Mouse (Mus musculus) adrenal gland, adult 8-10 months (tissue): ENCODE data around the gene Itga5. TPM values are rescaled to one million over a fixed set of nuclear protein-coding genes. Genes with fewer than 3 reads are reported as not detected.
A peak's percentile ranks its signal among the peaks of the same experiment; 100 is the strongest.

Source experiments
- DNase-seq: peaks from one replicate; pipeline ENCODE4 v3.0.0; 2022
- total RNA-seq, 4 experiments: library from RNA; stranded (reverse); gene quantifications; 2 replicates each; pipeline ENCODE4 v1.2.4; 2022

Gene Itga5
- total RNA-seq, 4 experiments from 2014 or later, result 29.5 to 36.7 (median 34.0) TPM

DNA sequence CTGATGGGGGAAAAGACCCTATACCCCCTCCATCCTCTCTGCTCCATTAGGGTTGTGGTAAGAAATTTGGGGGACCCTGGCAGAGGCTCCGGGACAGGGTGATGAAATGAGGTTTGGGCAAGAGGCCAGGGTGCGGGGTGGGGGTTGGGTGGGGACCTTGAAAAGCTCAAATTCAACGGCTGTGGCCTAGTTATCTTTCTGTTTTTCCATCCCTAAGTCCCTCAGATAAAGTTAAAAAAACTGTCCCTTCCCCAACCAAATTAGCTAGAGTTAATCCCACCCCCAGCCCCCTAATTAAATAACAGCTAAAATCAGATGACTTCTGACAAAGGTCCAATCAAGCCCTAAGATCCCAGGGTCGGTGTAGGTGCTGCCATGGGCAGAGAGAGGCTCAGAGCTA lies 1.8 kb downstream of the Itga5 start:
- no peak for DNase-seq

DNA sequence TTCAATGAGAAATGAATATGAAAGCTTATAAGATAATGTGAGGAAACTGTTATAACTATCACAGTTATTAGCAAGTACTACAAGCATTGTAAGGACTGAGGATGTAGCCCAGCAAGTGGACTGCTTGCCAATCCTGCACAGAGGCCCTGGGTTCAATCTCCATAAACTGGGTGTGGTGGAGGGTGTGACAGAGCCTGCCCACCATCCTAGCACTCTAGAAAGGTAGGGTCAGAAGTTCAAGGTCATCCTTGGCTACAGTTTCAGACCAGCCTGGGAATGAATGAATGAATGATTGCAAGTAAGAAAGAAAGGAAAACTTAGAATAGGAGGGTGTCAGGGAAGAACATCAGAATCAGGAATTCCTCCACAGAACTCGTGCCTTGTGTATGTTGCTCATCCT lies 2.8 kb downstream of the Itga5 start:
- no peak for DNase-seq

DNA sequence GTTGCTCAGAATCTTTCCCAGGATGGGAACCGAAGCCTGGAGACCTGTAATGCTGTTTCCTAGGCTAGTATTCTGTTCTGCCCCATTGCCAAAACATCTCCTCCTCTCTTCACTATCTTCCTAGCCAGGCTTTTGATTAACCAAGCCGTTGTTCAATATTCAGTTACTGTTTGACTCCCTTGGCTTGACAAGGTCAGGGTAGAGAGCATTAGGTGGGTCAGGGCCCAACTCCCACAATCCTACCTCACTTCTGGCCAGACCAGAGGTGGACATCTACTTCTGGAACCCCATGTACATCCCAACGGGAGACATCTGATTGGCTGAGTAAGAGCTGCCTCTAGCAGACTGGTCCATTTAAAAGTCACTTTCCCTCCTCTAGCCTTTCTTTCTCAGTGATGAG lies 3.6 kb downstream of the Itga5 start:
- DNase-seq, result no peak

DNA sequence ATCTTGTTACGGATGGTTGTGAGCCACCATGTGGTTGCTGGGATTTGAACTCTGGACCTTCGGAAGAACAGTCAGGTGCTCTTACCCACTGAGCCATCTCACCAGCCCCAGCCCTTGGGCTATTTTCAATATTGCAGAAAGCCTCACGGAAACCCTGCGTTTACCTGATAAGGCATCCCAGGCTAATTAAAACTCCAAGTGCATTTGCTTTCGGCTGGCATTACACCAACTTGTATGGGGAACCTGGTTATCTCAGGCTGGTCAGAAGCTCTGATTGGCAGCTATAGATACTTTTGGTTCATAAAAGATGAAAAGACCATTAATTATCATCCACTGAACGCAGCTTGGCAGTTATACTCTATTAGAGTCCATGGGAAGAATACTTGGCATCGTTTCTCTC lies 4.2 kb downstream of the Itga5 start:
- DNase-seq, result no peak

DNA sequence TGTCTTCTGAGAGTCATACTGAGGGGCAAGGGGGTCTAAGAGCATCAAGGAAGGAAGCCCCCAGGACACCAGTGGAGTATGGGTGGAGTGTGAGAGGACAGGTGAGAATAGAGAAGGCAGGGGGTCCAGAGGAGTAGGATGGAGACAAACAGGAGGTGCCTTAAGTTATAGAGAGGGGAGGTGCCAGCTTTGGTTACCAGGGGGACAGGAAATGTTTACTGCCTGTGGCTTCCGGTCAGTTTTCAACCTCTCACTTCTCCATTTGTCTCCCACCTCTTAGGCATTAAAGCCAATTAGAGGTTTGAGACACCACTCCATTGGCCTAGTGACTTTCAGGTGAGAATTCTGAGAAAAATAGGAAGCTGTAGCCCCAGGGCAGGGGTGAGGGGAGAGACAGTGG lies 5.3 kb downstream of the Itga5 start:
- DNase-seq, result no peak

DNA sequence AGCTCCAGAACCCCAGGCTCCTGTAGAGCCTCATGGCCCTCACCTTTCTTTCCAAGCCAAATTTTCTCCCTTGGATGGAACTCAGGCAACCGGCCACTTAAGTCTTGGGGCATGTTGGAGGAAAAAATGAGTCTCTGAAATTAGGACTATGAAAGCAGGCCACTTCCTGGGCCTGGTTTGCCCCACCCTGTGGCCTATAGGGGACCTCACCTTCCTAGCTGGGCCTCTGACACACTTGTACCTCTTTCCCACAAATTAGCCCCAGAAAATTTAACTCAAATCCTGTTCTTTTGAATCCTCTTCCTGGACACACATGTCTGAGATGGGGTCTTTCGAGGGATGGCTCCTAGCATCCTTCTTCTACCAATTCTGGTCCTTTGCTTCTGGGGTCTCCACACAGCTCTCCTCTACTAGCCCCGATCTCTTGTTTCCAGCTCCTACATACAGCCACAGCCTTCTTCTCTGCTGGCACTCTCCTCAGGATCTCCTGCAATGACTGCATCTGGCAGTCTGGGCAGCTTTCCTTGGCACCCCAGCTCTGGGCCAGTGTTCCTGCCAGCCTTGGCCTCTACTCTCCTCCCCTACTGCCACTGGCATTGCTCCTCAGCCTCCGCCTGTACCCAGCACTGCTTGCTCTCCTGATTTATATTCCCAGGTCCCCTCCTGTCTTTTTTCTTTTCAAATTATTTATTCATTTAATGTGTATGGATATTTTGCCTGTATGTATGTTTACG lies 6.5 kb downstream of the Itga5 start:
- DNase-seq, result peak; percentile 70

DNA sequence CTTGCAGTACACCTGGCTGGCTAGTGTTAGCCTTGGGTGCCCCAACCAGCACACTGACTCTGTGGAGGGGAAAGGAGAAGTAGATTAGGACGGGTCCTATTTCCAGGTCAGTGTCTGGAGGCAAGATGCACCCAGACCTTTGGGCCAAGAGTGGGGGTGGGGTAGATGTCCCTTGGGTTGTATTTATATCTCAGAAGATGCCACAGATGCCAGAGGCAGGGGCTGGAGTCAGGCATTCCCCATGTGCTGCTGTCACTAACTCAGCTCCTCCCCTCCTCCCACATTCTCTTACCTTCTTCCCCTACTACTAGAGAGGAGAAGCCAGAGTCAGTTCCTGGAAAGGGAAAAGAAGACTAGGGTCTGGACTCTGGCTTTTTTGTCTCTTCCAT lies 7.4 kb downstream of the Itga5 start:
- no peak for DNase-seq

DNA sequence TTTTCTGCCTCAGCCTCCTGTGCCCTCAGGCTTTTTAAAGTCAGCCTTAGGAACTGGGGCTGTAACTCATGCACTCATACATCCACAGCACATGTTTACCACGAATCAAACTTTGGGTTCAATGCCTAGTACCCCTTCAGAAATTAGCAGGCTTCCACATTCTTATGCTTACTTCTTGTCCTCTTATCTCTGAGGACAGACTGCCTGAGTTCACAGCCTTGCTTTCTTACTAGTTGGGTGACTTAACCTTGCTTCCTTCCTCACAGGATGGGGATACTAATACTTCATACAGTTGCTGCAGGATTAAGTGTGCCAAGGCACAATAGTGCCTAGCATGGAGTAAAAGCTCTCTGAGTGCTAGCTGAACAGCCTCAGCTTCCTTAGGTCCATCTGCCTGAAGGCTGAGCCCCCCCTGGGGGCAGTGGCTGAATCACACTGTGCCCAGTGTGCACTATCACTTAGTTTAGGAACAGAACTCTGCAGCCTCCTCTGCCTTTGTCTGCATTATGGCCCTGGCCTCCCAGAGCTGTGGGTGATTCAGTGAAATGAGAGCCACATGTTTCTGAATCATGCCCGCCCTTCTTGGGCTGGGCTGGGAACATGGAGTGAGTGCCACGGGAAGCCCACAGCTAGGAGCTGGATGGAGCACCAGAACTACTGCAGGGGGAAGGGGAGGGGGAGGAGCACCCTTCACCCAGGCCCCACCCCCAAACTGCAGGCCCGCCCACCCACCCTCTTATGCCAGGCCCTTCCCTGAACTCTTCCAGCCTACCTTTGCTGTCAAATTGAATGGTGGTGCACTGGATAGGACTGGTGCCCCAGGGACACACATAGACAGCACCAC lies 8.1 kb downstream of the Itga5 start:
- peak; percentile 75 for DNase-seq

DNA sequence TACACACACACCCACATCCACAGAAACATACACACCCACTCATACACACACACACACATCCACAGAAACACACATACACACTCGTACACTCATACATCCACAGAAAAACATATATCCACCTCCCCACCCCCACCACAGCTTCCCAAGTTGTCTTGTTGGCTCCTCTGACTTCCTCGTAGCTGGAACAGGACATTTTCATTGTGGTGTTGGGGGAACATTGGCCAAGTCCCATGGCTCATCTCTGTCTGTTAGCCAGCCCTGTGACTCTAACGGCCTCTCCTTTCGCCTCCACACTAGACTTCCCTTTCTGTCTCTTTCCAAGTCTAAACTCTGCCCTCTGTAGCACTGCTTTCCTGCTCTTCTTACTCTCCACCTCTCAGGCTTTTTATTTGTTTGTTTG lies 8.7 kb downstream of the Itga5 start:
- DNase-seq, result no peak

DNA sequence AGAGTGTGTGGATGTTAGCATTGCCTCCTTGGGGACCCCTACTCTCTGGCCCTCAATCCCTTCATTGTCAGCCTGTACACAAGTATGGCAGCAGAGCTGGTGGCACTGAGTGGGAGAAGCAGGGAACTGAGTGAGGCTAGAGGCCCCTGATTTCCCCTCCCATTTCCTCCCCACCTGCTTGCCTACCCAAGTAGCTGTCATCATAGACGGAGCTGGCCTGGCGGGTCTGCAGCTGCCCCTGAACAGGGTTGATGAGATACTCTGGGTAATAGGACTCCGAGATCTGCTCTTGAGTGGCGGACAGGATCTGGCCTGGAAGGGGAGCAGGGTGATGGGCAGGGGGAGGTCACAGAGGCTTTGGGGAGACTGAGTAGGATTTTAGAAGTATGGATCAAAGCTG lies 10.4 kb downstream of the Itga5 start:
- DNase-seq, result no peak

DNA sequence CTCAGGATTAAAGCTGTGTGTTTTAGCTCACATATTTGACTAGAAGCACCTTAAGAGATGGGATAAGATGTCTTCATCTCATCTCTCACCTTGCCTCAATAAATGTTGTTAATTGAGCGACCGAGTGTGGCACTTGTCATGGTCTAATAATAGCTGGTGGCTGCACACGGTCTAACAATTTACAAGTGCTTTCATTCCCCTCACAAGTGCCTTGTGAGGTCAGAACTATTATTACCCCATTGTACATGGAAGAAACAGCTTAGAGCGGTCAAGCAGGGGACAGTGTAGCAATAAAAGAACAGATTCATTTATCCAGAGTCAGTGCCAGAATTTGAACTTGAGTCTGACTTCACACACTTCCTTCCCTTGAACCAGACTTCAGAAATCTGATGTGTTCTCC lies 11.1 kb downstream of the Itga5 start:
- DNase-seq, result no peak

DNA sequence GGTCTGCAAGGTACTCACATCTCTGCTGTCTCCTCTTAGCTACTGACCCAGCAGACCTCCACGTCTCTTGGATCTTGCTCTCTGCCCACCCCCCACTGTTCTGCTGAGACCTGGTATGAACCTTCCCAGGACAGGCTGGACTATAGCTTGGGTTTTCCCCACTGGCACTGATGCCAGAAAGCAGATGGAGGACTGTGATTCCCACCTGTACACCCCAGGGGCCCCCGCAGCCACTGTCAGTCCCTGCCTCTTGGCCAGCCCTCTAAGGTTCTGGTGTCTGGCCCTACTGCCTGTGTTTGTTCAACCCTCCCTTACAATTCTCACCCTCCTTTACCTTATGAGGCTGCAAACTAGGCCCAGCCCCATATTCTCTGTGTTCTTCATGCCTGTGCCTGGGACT lies 11.9 kb downstream of the Itga5 start:
- DNase-seq, result no peak

DNA sequence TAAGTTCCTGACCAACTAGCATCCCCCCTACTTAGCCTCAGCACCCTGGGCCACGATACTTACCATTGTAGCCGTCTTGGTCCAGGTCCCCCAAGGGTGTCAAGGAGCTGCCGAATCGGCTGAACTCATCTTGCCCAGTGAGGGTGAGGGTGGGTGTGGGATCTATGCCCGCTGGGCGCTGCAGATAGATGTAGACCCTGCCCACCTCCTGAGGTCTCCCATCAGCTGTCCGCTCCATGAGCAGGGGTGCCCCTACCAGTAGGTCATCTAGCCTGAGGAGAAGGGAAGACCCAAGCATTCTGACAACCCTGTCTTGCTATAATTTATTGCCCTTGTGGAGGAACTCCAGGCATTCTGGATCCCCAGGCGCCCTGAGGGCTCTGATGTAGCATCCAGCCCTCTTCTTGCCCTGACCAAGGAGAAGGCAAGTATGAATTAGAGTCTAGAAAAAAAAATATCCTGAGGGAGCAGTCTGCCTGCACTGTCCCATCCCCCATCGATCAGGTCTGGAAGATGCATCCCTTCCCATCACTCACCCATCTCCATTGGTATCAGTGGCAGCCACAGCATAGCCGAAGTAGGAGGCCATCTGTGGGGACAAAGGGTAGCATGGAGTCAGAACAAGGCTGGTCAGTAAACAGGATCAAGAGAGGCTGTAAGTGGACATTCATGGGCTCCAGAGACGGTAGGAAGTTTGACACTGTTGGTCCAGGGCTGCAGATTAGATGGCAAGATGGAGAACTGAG lies 12.9 kb downstream of the Itga5 start:
- DNase-seq, result no peak

DNA sequence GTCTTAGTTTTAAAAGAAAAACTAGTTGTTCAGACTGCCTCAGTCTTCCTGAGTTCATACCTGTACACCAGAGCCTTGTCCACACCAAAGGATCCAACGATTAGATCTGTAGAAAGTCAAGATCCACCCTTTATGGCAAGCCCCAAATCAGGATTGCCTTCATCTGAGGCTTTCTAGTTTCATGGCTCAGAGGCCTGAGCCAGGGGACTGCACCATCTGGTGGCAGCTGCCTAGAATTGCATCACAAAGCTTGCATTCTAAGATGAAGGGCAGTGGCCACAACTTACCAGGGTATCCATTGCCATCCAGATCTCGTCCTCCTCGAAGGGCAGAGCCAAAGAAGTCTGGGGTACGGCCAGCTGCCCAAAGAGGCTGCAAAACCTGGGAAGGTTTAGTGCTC lies 13.7 kb downstream of the Itga5 start:
- no peak for DNase-seq

DNA sequence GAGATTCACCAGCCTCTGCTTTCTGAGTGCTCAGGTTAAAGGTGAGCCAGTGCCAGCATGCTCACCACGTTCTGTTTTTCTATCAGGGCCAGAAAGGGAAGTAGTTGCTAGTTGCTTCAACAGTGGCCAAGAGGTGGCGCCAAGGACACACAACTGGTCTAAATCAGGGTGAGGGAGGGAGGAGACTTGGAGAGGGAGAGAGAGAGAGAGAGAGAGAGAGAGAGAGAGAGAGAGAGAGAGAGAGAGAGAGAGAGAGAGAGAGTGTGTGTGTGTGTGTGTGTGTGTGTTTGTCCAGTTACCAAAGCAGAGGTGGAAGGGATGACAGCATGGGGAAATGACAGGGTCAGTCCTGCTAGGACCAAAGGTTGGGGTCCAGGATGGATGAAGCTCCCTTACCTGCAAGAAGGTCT lies 19.3 kb downstream of the Itga5 start:
- DNase-seq, result no peak

DNA sequence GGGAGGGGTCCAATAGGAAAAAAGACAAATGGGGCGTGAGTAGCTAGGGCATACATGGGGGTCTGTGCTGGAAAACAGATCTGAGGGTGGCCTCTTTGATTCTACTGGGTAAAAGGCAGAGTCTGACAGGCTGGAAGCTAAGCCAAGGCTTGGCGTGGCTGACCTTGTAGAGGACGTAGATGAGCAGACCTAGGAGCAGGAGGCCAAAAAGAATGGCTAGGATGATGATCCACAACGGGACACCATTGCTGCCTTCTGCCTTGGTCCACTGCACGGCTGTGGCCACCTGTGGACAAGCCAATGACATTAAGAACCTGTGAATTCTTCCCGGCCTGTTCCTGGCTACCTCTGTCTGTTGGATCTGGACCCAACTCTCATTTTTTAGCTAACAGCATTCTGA lies 20.8 kb downstream of the Itga5 start:
- DNase-seq, result no peak

DNA sequence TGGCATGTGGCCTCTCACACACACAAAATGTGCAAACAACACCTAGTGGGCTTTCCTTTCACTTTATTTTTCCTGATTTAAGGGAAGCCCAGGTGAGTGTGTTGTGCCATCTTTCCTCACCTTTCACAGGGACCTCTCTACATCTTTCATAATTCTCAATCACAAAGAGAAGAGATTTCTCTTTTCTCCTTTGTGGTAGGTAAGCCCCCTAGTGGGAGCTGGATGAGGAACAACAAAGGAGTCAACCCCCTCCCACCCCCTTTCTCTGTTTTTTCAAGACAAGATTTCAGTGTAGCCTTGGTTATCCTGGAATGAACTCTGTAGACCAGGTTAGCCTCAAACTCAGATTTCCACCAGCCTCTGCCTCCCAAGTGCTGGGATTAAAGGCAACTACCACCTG lies 23.0 kb downstream of the Itga5 start:
- no peak for DNase-seq

DNA sequence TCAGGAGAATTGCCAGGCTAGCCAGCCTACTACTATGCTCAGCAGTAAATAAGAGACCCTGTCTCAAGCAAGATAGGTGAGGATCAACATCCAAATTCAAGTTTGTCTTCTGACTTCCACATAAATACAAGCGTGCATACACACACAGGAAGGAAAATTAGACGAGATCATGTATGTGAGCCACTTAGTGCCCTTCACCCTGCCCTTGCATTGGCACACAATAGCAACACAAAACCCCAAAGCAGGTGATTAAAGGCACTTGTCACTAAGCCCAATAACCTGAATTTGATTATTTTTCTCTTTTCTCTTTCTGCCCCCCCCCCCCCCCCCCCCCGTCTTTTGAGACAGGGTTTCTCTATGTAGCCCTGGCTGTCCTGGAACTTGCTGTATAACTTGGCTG lies 23.6 kb downstream of the Itga5 start:
- DNase-seq, result no peak

DNA sequence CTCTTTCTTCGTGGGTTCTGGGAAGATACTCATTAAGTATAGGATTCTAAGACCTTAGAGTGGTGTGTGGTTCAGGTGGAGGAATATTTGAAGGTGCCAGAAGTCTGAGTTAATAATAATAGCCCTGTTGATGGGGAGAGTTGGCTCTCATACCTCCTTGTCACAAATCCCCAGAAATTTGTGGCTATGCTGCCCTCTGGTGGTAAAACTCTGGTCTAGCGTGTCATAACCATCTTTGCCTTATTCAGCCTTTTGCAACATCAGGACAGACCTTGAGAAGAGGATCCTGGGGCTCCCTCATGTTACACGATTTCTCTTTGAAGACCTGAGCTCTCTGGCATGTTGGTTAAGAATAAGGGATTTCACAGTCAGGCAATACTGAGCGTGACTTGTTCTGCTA lies 24.1 kb downstream of the Itga5 start:
- DNase-seq, result peak; percentile 67

DNA sequence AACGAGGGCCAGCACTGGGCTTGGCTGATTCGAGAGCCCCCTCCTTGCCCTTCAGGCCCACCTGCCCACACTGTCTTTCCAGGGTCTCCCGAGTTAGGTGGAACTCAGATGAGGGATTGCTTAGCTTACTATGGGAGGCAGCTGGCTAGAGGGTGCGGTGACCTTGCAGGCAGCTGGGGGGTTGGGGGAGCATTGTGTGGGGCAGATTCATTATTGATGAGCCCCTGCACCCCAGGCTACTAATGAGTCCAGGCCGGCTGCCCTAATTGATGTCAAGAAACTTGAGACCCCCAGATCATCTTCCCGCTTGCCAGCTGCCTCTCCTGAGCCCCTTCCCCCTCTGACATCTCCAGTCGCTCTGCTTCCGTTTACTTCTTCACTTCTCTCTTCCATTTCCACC lies 25.0 kb downstream of the Itga5 start:
- no peak for DNase-seq

DNA sequence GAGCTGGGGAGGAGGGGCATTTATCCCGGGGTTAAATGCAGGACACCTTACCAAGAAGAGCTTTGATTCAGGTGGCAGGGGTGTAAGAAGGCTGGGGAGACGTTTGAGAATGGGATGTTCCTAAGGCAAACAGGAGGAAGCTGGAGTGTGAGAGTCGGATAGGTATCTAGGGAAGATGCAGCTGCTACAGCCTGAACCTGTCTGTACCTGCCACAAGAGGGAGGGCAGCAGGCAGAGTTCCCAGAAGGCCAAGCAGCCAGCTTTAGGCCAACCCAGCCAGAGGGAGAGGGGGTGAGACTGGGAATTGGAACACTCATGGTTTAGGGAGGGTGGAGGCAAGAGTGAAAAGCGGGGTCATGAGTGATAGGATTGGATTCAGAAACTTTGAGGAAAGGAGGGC lies 25.8 kb downstream of the Itga5 start:
- DNase-seq, result no peak

DNA sequence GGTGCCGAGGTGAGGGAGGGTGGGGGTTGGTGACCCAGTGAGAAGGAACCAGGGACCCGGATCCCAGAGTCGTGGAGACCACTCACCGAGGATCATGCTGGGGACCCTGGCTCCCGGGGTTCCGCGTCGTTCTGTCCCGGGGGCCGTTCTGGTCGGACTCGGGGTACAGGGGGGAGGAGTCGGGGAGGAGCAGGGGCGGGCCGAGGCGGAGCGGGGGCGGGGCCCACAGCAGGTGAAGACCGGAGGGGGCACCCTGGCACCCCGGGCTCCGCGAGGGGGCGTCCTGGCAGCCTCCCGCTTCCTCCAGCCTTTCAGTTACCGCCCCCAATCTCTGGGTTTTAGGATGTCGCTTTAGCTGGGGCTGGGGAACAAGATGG lies 26.6 kb downstream of the Itga5 start, which contains the start of gene Zfp385a:
Zfp385a (minus strand) TSS at position 133 of the 377 bp plus-strand sequence.
- DNase-seq, result no peak

DNA sequence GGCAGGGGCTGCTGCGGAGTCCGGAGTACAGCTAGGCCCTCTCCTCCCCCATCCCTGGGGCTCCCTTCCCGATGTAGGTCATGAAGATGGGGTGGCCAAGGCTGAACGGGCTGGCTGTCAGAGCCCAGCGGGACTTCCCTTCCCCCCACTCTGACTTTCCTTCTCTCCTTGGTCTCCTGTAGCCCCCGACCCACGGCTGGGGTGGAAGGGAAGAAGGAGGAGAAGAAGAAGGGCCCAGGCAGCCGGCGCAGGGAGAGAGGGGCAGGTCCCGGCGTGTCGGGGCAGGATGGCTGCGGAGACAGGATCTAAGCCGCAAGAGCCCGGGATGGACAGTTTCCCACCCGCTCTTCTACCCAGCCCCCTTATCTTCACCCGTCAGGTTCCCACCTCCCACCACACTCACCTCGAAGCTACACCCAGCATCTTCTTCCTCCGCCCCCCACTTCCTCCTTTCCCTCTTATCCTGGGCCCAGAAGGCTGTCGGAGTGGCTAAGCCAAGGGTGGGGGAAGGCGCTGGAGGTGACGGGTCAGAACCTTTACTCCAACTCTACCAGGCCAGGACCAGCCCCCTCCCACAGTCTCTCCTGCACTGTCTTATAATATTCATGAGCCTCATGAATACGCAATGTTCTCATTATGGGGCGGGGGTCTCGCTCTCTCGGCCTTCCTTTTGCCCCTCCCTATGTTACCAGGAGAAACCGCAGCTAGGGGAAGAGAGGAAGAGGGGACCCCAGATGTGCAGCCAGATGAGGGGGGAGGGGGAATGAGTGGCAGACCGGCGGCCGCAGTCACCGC lies 27.2 kb downstream of the Itga5 start:
- DNase-seq, result no peak
